Mouse (Mus musculus) heart, embryonic 15.5 days (tissue): ENCODE data around the gene H60b. TPM values are rescaled to one million over a fixed set of nuclear protein-coding genes. Genes with fewer than 3 reads are reported as not detected.
"Not testable (repeated sequence)": the region's sequence is repeated elsewhere in the genome, so short reads cannot be mapped to it uniquely, and the experiment has no call there.

ENCODE experiments used
- ATAC-seq: fragments of 200-750 bp; cut with Nextera tagmentation; replicated peaks from 2 replicates; pipeline ENCODE4 v1.8.0; 2017; ENCODE audit warnings: low read depth, moderate TSS enrichment; ENCODE audit not compliant: insufficient number of reproducible peaks, insufficient read depth, low FRiP score
- H3K27ac ChIP-seq: fragments of 300-500 bp; sonication (generic); 2 replicates; pipeline ENCODE4 v1.5.1; 2015; ENCODE audit warnings: mild to moderate bottlenecking, inconsistent platforms
- H3K27me3 ChIP-seq: fragments of 300-500 bp; sonication (generic); 2 replicates; pipeline ENCODE4 v1.6.1; 2015; ENCODE audit warnings: inconsistent platforms
- H3K36me3 ChIP-seq: fragments of 300-500 bp; sonication (generic); 2 replicates; pipeline ENCODE4 v1.6.1; 2015; ENCODE audit warnings: mild to moderate bottlenecking, inconsistent platforms
- H3K4me1 ChIP-seq: fragments of 300-500 bp; sonication (generic); replicated peaks from 2 replicates; pipeline ENCODE4 v1.6.1; 2015; ENCODE audit warnings: inconsistent platforms
- H3K4me2 ChIP-seq: fragments of 300-500 bp; sonication (generic); 2 replicates; pipeline ENCODE4 v1.6.1; 2015; ENCODE audit warnings: inconsistent platforms, mild to moderate bottlenecking, moderate library complexity
- H3K4me3 ChIP-seq: fragments of 300-500 bp; sonication (generic); 2 replicates; pipeline ENCODE4 v1.5.1; 2015; ENCODE audit warnings: mild to moderate bottlenecking, inconsistent platforms
- H3K9ac ChIP-seq: fragments of 300-500 bp; sonication (generic); 2 replicates; pipeline ENCODE4 v1.6.1; 2015; ENCODE audit warnings: mild to moderate bottlenecking, inconsistent platforms
- H3K9me3 ChIP-seq: fragments of 300-500 bp; sonication (generic); replicated peaks from 2 replicates; pipeline ENCODE4 v1.6.1; 2016; ENCODE audit warnings: inconsistent platforms
- WGBS: fragments of 180-500 bp; shearing (Covaris S2); methylation state at CpG from one replicate; pipeline ENCODE4 v1.1.7; 2015; ENCODE audit warnings: mixed read lengths; 5-methylcytosine and 5-hydroxymethylcytosine counted together
- polyA plus RNA-seq: library from polyadenylated mRNA; unstranded; fragments of >200 nt; fragmentation: Nextera tagmentation; extraction: Ambion mirVana; gene quantifications from 2 replicates; pipeline ENCODE4 v1.2.1, GENCODE M21; 2015

H60b gene
- polyA plus RNA-seq, 1 experiment from 2014 or later = 0.34 TPM

DNA sequence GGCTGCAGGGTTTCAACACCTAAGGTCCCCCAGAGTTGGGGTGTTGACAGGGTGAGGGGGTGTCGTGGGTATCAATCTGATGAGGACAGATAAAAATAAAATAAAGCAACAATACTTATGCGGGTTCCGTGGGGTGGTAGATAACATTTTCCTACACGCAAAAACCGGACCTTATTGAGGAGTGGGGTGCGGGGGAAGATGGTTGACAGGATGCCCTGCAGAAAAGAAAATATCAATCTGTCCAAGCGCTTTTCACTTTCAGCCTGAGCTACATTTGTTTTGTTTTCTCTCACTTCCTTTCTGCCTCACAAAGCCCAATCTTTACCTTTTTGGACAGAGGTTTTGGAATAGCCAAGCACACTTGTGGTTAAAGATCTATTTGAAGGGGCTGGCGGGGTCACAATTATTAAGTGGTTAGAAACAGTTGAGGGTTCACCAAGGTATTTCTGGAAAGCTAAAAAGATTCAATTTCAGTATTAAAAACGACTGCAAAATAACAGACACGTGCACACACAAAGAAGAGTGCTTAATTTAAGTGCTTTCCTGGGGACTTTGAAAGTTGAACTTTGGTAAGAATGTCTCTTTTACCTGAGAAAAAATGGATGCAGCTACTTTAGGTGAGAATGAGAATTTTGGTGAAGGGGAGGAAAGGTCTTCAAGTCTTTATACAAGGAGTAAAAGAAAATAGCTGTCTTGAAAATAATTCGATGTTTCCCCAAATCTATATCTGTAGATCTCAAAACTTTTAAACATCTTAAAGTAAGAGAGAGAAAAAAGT is 6.3 kb upstream of the H60b start:
- not testable (repeated sequence) for H3K36me3 ChIP-seq, H3K9ac ChIP-seq, ATAC-seq, H3K27ac ChIP-seq, H3K9me3 ChIP-seq, H3K4me2 ChIP-seq
- WGBS = 4% methylated on average over 11 of the region's 11 CpGs
- peaks cover 59% of the 10 kb centered on the region for H3K27me3 ChIP-seq
- H3K4me1 ChIP-seq = peaks cover 29% of the 10 kb centered on the region
- H3K4me3 ChIP-seq = peak overlapping the region; percentile 76; the same call in 1 of the 2 replicates

DNA sequence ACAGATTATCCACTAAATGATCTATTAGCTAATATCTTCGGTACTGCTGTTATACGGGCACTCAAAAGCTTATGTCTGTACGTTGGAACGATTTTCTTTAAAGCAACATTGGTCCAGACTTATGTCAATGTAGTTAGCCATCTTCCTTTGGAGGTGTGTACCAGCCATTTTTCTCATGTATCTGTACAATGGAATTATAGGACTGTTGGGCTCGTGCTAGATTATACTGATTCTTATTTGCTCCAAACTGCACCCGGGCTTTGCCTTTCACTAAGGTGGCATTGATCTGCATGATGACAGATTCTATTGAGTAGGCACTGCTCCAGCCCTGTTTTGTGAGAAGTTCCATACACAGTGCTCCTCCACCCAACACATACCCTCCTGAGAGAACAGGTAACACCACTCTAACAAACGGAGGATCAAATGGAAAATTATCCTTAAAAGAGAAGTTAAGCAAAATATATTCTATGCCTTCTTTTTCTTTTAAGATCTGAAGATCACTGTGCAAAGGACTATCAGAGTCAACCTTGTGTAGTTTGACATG is 5.2 kb upstream of the H60b start:
- H3K27me3 ChIP-seq = peaks cover 69% of the 10 kb centered on the region
- H3K36me3 ChIP-seq, H3K4me2 ChIP-seq, H3K9me3 ChIP-seq, H3K4me3 ChIP-seq, ATAC-seq, H3K27ac ChIP-seq, H3K9ac ChIP-seq: not testable (repeated sequence)
- peaks cover 29% of the 10 kb centered on the region for H3K4me1 ChIP-seq
- WGBS = 17% methylated on average over 7 of the region's 7 CpGs

DNA sequence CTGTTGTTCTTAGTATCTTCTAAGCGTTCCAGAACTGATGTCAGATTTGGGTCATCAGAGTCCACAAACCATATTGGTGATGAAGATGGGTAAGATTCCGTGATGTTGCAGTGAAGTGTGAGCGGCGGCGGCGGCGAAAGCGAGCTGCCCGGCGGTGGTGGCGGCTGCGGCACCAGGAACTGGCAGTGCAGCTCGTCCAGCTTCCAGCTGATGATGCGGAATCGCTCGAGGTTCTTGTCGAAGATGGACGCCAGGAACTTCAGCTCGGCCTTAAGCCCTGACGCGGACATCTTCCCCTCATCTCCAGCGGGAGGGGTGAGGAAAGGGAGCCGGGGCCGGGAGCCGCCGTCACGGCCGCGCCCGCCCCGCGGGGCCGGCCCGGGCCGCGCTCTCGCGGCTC is 4.3 kb upstream of the H60b start:
- not testable (repeated sequence) for ATAC-seq, H3K36me3 ChIP-seq, H3K27ac ChIP-seq, H3K9me3 ChIP-seq, H3K9ac ChIP-seq
- H3K4me3 ChIP-seq = peak overlapping the region; percentile 43
- peaks cover 38% of the 10 kb centered on the region for H3K4me1 ChIP-seq
- WGBS = under 1% methylated on average over 34 of the region's 38 CpGs
- H3K4me2 ChIP-seq = peak overlapping the region; percentile 65
- H3K27me3 ChIP-seq = peaks cover 78% of the 10 kb centered on the region

DNA sequence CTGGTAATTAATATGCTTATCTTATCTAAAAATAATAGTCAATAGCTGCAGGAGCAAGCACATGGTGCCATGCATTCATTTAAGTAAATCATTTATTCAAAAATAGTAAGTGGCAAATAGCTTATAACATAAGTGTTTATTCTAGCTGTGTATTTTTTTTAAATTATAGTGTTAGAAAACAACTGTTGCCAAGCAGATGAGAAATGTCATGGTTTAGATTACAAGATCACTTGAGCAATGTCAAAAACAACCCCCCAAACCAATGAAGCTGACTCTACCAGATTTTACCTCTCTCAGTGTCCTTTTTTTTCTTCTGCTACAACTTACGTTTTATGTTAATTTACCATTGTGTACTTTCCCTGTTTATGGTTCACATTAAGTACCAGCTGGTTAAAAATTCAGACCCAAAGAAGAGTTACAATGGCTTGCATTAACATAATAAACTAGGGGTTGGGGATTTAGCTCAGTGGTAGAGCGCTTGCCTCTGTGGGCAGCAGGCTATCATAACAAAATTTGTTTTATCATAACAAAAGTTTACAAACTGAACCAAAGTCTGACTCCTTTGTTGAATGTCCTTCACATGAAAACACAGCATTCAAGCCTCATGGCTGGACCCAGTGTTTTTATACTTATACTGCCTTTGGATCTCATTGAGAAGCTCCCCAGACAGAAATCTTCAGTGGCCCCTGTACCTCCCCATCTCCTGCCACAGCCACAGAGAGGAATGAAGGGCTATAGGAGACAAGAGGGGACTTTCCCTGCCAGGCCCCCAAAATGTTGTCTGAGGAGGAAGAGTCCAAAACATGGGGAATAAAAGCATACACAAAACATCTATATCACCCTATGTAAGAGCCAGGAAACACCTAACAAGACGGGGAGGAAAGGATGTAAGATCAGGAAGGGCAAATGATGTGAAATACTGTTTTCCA is 3.3 kb upstream of the H60b start:
- Histone ChIP-seq H3K9me3 (no peaks in the 10 kb centered on the region), H3K4me2 (no peak overlapping the region), H3K27ac (no peak overlapping the region), H3K4me3 (no peak overlapping the region), H3K27me3 (peaks cover 80% of the 10 kb centered on the region), H3K9ac (no peak overlapping the region), H3K36me3 (no peaks in the 10 kb centered on the region), H3K4me1 (peaks cover 33% of the 10 kb centered on the region)
- WGBS = 31% methylated on average over 3 of the region's 3 CpGs
- ATAC-seq = no peak

DNA sequence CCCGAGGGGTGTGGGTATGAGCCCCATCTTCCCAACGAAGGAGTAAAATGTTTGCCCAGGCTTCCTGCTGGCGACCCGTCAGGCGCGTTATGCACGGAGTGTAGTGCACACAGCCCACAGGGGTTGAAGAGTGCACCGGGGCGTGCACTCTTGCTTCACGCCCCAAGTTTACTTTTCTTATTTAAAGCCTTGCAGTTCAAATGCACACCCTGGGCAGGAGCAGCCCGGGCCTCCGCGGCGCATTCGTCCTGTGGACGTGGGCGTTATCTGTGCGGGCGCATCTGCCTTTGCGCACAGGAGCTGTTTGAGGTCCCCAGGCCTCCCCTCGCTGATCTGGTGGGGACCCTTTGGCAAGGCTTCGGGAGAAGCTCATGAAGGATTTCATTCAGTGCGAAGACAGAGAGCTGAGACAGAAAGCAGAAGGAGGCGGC is 760 bp downstream of the H60b start:
- H3K36me3 ChIP-seq = no peaks in the 10 kb centered on the region
- ATAC-seq = no peak
- H3K4me2 ChIP-seq = peak overlapping the region; percentile 85
- H3K27ac ChIP-seq = no peak overlapping the region
- peak overlapping the region; percentile 56 for H3K4me3 ChIP-seq
- no peaks in the 10 kb centered on the region for H3K9me3 ChIP-seq
- H3K27me3 ChIP-seq = peaks cover 65% of the 10 kb centered on the region
- WGBS = under 1% methylated on average over 24 of the region's 24 CpGs
- no peak overlapping the region for H3K9ac ChIP-seq
- H3K4me1 ChIP-seq = peaks cover 16% of the 10 kb centered on the region

DNA sequence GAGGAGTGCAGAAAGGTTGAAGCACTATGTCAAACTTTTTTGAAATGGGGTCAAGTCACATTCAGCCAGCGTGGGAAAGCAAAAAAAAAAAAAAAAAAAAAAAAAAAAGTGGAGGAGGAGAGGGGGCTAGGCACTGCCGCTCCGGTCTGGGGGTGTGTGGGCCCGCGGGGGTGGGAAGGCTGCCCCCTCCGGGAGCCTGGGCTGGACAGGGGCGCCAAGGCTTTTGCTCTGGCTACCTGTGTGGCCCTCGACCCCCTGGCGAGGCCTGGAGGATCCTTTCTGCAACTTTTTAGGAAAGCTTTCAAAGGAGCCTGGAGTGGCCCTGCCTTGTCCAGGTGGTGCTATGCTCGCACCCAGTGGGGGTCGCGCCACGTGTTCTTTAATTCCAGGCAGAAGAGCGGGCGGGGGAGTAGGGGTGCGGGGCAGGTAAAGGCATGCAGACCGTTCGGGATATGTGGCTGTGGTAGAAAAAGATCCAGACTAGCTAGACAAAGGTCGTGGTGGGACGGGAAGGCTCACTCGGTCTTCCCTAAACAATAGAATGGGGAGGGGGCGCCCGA is 1.3 kb downstream of the H60b start:
- ATAC-seq = no peak
- 8% methylated on average over 23 of the region's 23 CpGs for WGBS
- no peak overlapping the region for H3K27ac ChIP-seq
- H3K4me2 ChIP-seq = no peak overlapping the region
- no peak overlapping the region for H3K9ac ChIP-seq
- peaks cover 14% of the 10 kb centered on the region for H3K4me1 ChIP-seq
- no peaks in the 10 kb centered on the region for H3K9me3 ChIP-seq
- H3K27me3 ChIP-seq = peaks cover 62% of the 10 kb centered on the region
- no peak overlapping the region for H3K4me3 ChIP-seq
- no peaks in the 10 kb centered on the region for H3K36me3 ChIP-seq

DNA sequence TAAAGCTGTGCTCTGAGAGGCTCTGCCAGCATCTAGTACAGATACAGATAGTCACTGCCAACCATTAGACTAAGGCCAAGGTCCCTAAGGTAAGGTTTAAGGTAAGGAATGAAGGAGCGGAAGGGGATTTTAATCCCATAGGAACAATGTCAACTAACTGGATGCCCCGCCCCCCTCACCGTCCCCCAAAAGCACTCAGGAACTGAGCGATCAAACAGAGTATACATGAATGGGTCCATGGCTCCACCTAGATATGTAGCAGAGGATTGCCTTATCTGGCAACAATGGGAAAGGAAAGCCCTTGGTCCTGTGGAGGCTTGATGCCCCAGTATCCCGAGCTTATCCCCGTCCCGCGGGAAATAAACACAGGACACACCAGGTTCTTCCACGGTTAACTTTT is 4.9 kb downstream of the H60b start:
- H3K9ac ChIP-seq, H3K9me3 ChIP-seq, H3K36me3 ChIP-seq, ATAC-seq, H3K27ac ChIP-seq: not testable (repeated sequence)
- peaks cover 29% of the 10 kb centered on the region for H3K27me3 ChIP-seq
- peak overlapping the region; percentile 23; the same call in 1 of the 2 replicates for H3K4me3 ChIP-seq
- H3K4me2 ChIP-seq = peak overlapping the region; percentile 57
- WGBS = 9% methylated on average over 9 of the region's 9 CpGs
- peaks cover 11% of the 10 kb centered on the region for H3K4me1 ChIP-seq

DNA sequence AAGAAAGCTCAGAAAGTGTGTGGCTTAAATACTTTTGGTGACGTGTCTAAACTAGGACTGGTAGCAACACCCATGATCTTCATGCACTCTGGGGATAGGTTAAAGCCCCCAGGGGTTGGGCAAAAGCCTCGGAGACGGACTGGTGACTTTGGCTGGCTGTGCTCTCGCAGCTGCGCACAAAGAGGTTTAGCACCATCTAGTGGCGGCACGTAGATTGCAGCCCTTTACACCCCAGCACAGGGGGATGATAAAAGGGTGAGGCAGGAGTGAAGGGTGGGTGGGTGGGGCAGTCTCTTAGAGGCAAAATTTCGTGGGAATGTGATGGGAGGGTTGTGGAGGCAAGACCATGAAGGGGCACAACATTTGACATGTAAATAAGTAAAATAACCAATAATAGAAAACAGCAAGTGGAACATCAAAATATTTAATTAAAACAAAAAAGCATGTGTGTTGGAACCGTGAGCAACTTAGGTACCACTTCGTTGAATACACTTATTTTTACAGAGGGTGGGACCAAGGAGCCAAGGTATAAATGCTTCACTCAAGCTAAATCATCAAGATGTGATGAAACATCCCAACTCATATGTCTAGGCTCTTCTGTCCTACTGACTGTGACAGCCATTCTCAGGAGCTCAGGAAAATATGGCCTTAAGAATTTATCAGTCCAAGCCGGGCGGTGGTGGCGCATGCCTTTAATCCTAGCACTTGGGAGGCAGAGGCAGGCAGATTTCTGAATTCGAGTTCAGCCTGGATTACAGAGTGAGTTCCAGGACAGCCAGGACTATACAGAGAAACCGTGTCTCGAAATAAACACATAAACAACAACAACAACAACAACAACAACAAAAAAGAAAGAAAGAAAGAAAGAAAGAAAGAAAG is 5.6 kb downstream of the H60b start:
- H3K9ac ChIP-seq, H3K27ac ChIP-seq, H3K9me3 ChIP-seq, H3K36me3 ChIP-seq, ATAC-seq, H3K4me1 ChIP-seq: not testable (repeated sequence)
- peak overlapping the region; percentile 57 for H3K4me2 ChIP-seq
- H3K27me3 ChIP-seq = peaks cover 23% of the 10 kb centered on the region
- H3K4me3 ChIP-seq = peak overlapping the region; percentile 23; the same call in 1 of the 2 replicates
- WGBS = 30% methylated on average over 16 of the region's 16 CpGs

DNA sequence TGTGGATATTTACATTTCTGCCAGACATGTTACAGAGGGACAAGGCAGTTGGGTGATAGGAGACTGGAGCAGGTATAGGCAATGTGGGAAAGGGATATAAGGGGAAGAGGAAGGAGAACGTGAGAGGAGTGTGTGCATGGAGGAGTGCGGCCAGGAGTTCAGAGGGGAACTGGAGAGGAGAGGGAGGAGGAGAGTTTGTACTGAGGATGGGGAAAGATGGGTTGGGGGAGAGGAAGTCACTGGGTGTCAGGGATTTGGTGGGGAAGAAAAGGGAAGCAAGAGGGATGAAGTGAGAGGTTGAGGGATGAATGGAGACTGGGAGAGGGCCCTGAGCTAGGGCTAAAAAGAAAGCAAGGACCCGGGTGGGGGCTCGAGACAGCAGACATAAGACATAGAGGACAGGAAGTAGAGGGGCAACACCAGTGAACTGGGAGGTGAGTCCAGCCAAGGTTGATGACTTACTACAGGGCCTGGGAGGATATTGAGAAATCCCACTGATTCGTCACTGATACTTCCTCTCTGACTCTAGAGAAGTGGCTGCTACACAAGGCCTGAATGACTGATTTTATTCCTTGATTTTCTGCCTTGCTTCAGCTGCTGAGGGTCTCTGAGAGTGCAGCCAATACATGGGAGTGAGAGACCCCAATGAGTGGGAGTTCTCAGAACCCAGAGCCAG is 7.1 kb downstream of the H60b start:
- H3K4me3 ChIP-seq, H3K9me3 ChIP-seq, H3K4me2 ChIP-seq, ATAC-seq, H3K36me3 ChIP-seq, H3K4me1 ChIP-seq, H3K9ac ChIP-seq, H3K27ac ChIP-seq: not testable (repeated sequence)
- H3K27me3 ChIP-seq = peaks cover 11% of the 10 kb centered on the region
- WGBS = 54% methylated on average over 5 of the region's 5 CpGs

DNA sequence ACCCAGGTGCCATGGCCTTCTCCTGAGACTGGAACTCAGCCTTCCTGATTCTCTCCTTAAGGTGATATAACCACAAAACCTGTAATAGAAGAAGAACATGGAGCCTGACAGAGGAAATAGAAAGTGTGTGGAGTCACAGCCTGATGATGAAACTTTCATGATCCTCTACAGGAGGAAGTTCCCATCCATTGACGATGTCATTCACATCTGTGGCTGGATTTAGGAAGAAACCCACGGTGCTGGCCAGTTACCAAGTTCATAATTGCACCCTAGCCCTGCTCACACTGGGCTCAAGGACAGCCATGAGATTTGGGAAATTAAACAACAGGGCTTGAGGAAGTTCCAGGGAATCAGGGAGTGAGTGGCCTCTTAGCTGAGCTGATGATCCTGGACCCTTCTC is 7.6 kb downstream of the H60b start:
- 43% methylated on average over 2 of the region's 2 CpGs for WGBS
- not testable (repeated sequence) for H3K4me3 ChIP-seq, H3K9me3 ChIP-seq, H3K27me3 ChIP-seq, ATAC-seq, H3K36me3 ChIP-seq, H3K4me1 ChIP-seq, H3K27ac ChIP-seq, H3K4me2 ChIP-seq, H3K9ac ChIP-seq
